Mouse (Mus musculus): ENCODE results near the gene Kcnd2. TPM values are rescaled to one million over a fixed set of nuclear protein-coding genes. Genes with fewer than 3 reads are reported as not detected.
A peak's percentile ranks its signal among the peaks of the same experiment; 100 is the strongest.

The Kcnd2 gene
- polyA plus RNA-seq, 1 experiment from 2014 or later = 4.1 TPM

GRCm38 (mm10) chr6:21767787-21768221 lies 552.5 kb downstream of the Kcnd2 start:
- no peaks in the 10 kb centered on the region for H3K36me3 ChIP-seq (ENCODE audit: control insufficient read depth, insufficient read depth, low read length)
- ATAC-seq (ENCODE audit: low FRiP score, low TSS enrichment) = peak; percentile 35; the same call in 1 of the 2 replicates
- H3K4me2 ChIP-seq (replicated peaks; ENCODE audit: low read depth, low read length) = no peak overlapping the region
- H3K4me3 ChIP-seq (ENCODE audit: low read length) = no peak overlapping the region
- no peaks in the 10 kb centered on the region for H3K9me3 ChIP-seq (ENCODE audit: control insufficient read depth, low read length)
- peak overlapping the region; percentile 42; the same call in 1 of the 2 replicates for H3K27ac ChIP-seq (ENCODE audit: low read depth, low read length)
- H3K4me1 ChIP-seq (ENCODE audit: control insufficient read depth, insufficient read depth, low read length) = no peaks in the 10 kb centered on the region
- no peak overlapping the region for H3K9ac ChIP-seq (ENCODE audit: low read depth, low read length)
- no peaks in the 10 kb centered on the region for H3K27me3 ChIP-seq (ENCODE audit: control insufficient read depth, insufficient read depth, low read length)
- WGBS = 60% methylated on average over 12 of the region's 12 CpGs

GRCm38 (mm10) chr6:21768745-21769446 lies 553.6 kb downstream of the Kcnd2 start:
- no peaks in the 10 kb centered on the region for H3K9me3 ChIP-seq (ENCODE audit: control insufficient read depth, low read length)
- ATAC-seq (ENCODE audit: low FRiP score, low TSS enrichment) = no peak; the same call in 1 of the 2 replicates
- no peak overlapping the region for H3K4me3 ChIP-seq (ENCODE audit: low read length)
- H3K36me3 ChIP-seq (ENCODE audit: control insufficient read depth, insufficient read depth, low read length) = no peaks in the 10 kb centered on the region
- H3K4me2 ChIP-seq (replicated peaks; ENCODE audit: low read depth, low read length) = no peak overlapping the region
- 69% methylated on average over 9 of the region's 9 CpGs for WGBS
- no peak overlapping the region for H3K9ac ChIP-seq (ENCODE audit: low read depth, low read length)
- H3K4me1 ChIP-seq (ENCODE audit: control insufficient read depth, insufficient read depth, low read length) = no peaks in the 10 kb centered on the region
- H3K27me3 ChIP-seq (ENCODE audit: control insufficient read depth, insufficient read depth, low read length) = no peaks in the 10 kb centered on the region
- H3K27ac ChIP-seq (ENCODE audit: low read depth, low read length) = peak overlapping the region; percentile 24; the same call in 1 of the 2 replicates

- H3K4me1 ChIP-seq (ENCODE audit: control insufficient read depth, insufficient read depth, low read length) = no peaks in the 10 kb centered on the region
- H3K27me3 ChIP-seq (ENCODE audit: control insufficient read depth, insufficient read depth, low read length) = no peaks in the 10 kb centered on the region
- H3K9me3 ChIP-seq (ENCODE audit: control insufficient read depth, low read length) = no peaks in the 10 kb centered on the region
- H3K9ac ChIP-seq (ENCODE audit: low read depth, low read length) = no peak overlapping the region
- no peak for ATAC-seq (ENCODE audit: low FRiP score, low TSS enrichment)
- 63% methylated on average over 1 of the region's 1 CpGs for WGBS
- no peaks in the 10 kb centered on the region for H3K36me3 ChIP-seq (ENCODE audit: control insufficient read depth, insufficient read depth, low read length)
- H3K27ac ChIP-seq (ENCODE audit: low read depth, low read length) = no peak overlapping the region
- no peak overlapping the region for H3K4me3 ChIP-seq (ENCODE audit: low read length)
- H3K4me2 ChIP-seq (replicated peaks; ENCODE audit: low read depth, low read length) = no peak overlapping the region
Measured at GRCm38 (mm10) chr6:21769447-21769809, 554.1 kb downstream of the Kcnd2 start.

GRCm38 (mm10) chr6:21774213-21774916 lies 559.1 kb downstream of the Kcnd2 start:
- Histone ChIP-seq H3K9me3 (ENCODE audit: control insufficient read depth, low read length) (no peaks in the 10 kb centered on the region), H3K27me3 (ENCODE audit: control insufficient read depth, insufficient read depth, low read length) (no peaks in the 10 kb centered on the region), H3K27ac (ENCODE audit: low read depth, low read length) (no peak overlapping the region), H3K36me3 (ENCODE audit: control insufficient read depth, insufficient read depth, low read length) (no peaks in the 10 kb centered on the region), H3K4me2 (replicated peaks; ENCODE audit: low read depth, low read length) (no peak overlapping the region), H3K9ac (ENCODE audit: low read depth, low read length) (no peak overlapping the region), H3K4me1 (ENCODE audit: control insufficient read depth, insufficient read depth, low read length) (no peaks in the 10 kb centered on the region), H3K4me3 (ENCODE audit: low read length) (no peak overlapping the region)
- no peak for ATAC-seq (ENCODE audit: low FRiP score, low TSS enrichment)
- 86% methylated on average over 7 of the region's 7 CpGs for WGBS
